Mouse (Mus musculus): ENCODE results near the gene Sez6l2. TPM values are rescaled to one million over a fixed set of nuclear protein-coding genes. Genes with fewer than 3 reads are reported as not detected.

Gene Sez6l2
- polyA plus RNA-seq, 1 experiment from 2014 or later: 2.5 TPM

- Histone ChIP-seq H3K4me2 (no peak overlapping the region), H3K27me3 (no peaks in the 10 kb centered on the region), H3K4me3 (replicated peaks) (no peak overlapping the region), H3K36me3 (peaks cover 17% of the 10 kb centered on the region), H3K9me3 (replicated peaks) (no peaks in the 10 kb centered on the region), H3K27ac (no peak overlapping the region), H3K9ac (no peak overlapping the region), H3K4me1 (0 out of 2 replicates have a peak, but pooled peaks cover 2% of the 10 kb centered on the region)
- no peak for ATAC-seq (replicated peaks; ENCODE audit: low FRiP score)
- WGBS: 22% methylated on average over 10 of the region's 10 CpGs
Observed at GRCm38 (mm10) chr7:126984667-126985444, 34.5 kb downstream of the Sez6l2 start.

- Histone ChIP-seq H3K27ac (no peak overlapping the region), H3K9ac (no peak overlapping the region), H3K27me3 (no peaks in the 10 kb centered on the region), H3K4me1 (0 out of 2 replicates have a peak, but pooled peaks cover 2% of the 10 kb centered on the region), H3K4me2 (no peak overlapping the region), H3K9me3 (replicated peaks) (no peaks in the 10 kb centered on the region), H3K36me3 (peaks cover 3% of the 10 kb centered on the region), H3K4me3 (replicated peaks) (no peak overlapping the region)
- ATAC-seq (replicated peaks; ENCODE audit: low FRiP score): peak; percentile 66
- WGBS: 39% methylated on average over 9 of the region's 9 CpGs
Observed at GRCm38 (mm10) chr7:126986319-126986718, 36.0 kb downstream of the Sez6l2 start.

GRCm38 (mm10) chr7:126988816-126989215, 38.5 kb downstream of the Sez6l2 start:
- WGBS: 74% methylated on average over 8 of the region's 8 CpGs

GRCm38 (mm10) chr7:126996449-126996848, 46.1 kb downstream of the Sez6l2 start:
- peaks cover 9% of the 10 kb centered on the region; the same call in 1 of the 2 replicates for H3K36me3 ChIP-seq
- H3K4me2 ChIP-seq: no peak overlapping the region
- H3K4me3 ChIP-seq (replicated peaks): no peak overlapping the region
- H3K9ac ChIP-seq: no peak overlapping the region
- ATAC-seq (replicated peaks; ENCODE audit: low FRiP score): no peak
- 0 out of 2 replicates have a peak, but pooled peaks cover 5% of the 10 kb centered on the region for H3K9me3 ChIP-seq (replicated peaks)
- 82% methylated on average over 4 of the region's 4 CpGs for WGBS
- no peaks in the 10 kb centered on the region for H3K27me3 ChIP-seq
- H3K27ac ChIP-seq: no peak overlapping the region
- H3K4me1 ChIP-seq: 0 out of 2 replicates have a peak, but pooled peaks cover 4% of the 10 kb centered on the region

More at GRCm38 (mm10) chr7:126988816-126989215, 38.5 kb downstream of the Sez6l2 start:
- no peak overlapping the region for H3K4me3 ChIP-seq (replicated peaks)
- no peak overlapping the region for H3K9ac ChIP-seq
- H3K27me3 ChIP-seq: no peaks in the 10 kb centered on the region
- H3K4me1 ChIP-seq: 0 out of 2 replicates have a peak, but pooled peaks cover 6% of the 10 kb centered on the region
- no peak overlapping the region for H3K4me2 ChIP-seq
- H3K27ac ChIP-seq: no peak overlapping the region
- H3K9me3 ChIP-seq (replicated peaks): no peaks in the 10 kb centered on the region
- H3K36me3 ChIP-seq: no peaks in the 10 kb centered on the region
- ATAC-seq (replicated peaks; ENCODE audit: low FRiP score): no peak

- no peak for ATAC-seq (replicated peaks; ENCODE audit: low FRiP score)
- H3K9ac ChIP-seq: no peak overlapping the region
- WGBS: 76% methylated on average over 10 of the region's 10 CpGs
- H3K4me2 ChIP-seq: no peak overlapping the region
- H3K9me3 ChIP-seq (replicated peaks): 0 out of 2 replicates have a peak, but pooled peaks cover 5% of the 10 kb centered on the region
- no peak overlapping the region for H3K27ac ChIP-seq
- peaks cover 9% of the 10 kb centered on the region; the same call in 1 of the 2 replicates for H3K36me3 ChIP-seq
- no peak overlapping the region for H3K4me3 ChIP-seq (replicated peaks)
- no peaks in the 10 kb centered on the region for H3K4me1 ChIP-seq
- no peaks in the 10 kb centered on the region for H3K27me3 ChIP-seq
Observed at GRCm38 (mm10) chr7:126999568-126999967, 49.2 kb downstream of the Sez6l2 start.

- no peak overlapping the region for H3K27ac ChIP-seq
Observed at GRCm38 (mm10) chr7:127003620-127004019, 53.3 kb downstream of the Sez6l2 start.

GRCm38 (mm10) chr7:127004122-127004875, 53.9 kb downstream of the Sez6l2 start:
- no peak overlapping the region for H3K27ac ChIP-seq
- no peak for ATAC-seq (replicated peaks; ENCODE audit: low FRiP score)
- no peak overlapping the region for H3K4me2 ChIP-seq
- no peak overlapping the region for H3K9ac ChIP-seq
- 87% methylated on average over 4 of the region's 4 CpGs for WGBS
- H3K9me3 ChIP-seq (replicated peaks): no peaks in the 10 kb centered on the region
- peaks cover 12% of the 10 kb centered on the region for H3K4me1 ChIP-seq
- no peaks in the 10 kb centered on the region for H3K27me3 ChIP-seq
- H3K4me3 ChIP-seq (replicated peaks): no peak overlapping the region
- no peaks in the 10 kb centered on the region for H3K36me3 ChIP-seq

More at GRCm38 (mm10) chr7:127003620-127004019, 53.3 kb downstream of the Sez6l2 start:
- Histone ChIP-seq H3K27me3 (no peaks in the 10 kb centered on the region), H3K36me3 (no peaks in the 10 kb centered on the region), H3K9me3 (replicated peaks) (no peaks in the 10 kb centered on the region), H3K4me3 (replicated peaks) (no peak overlapping the region), H3K4me1 (peaks cover 5% of the 10 kb centered on the region), H3K4me2 (no peak overlapping the region), H3K9ac (no peak overlapping the region)
- WGBS: 91% methylated on average over 5 of the region's 5 CpGs
- no peak for ATAC-seq (replicated peaks; ENCODE audit: low FRiP score)

- ATAC-seq (replicated peaks; ENCODE audit: low FRiP score): no peak
- Histone ChIP-seq H3K27ac (no peak overlapping the region), H3K9ac (no peak overlapping the region), H3K36me3 (peaks cover 5% of the 10 kb centered on the region), H3K4me3 (replicated peaks) (no peak overlapping the region), H3K27me3 (no peaks in the 10 kb centered on the region), H3K9me3 (replicated peaks) (no peaks in the 10 kb centered on the region), H3K4me2 (no peak overlapping the region), H3K4me1 (peaks cover 20% of the 10 kb centered on the region)
- 85% methylated on average over 6 of the region's 6 CpGs for WGBS
Observed at GRCm38 (mm10) chr7:127007313-127008024, 57.1 kb downstream of the Sez6l2 start.

- H3K4me2 ChIP-seq: no peak overlapping the region; the same call in 1 of the 2 replicates
Observed at GRCm38 (mm10) chr7:127008239-127009019, 58.1 kb downstream of the Sez6l2 start.

GRCm38 (mm10) chr7:127009307-127010085, 59.1 kb downstream of the Sez6l2 start:
- Histone ChIP-seq H3K9ac (no peak overlapping the region), H3K4me2 (no peak overlapping the region)
- no peak for ATAC-seq (replicated peaks; ENCODE audit: low FRiP score)

More at GRCm38 (mm10) chr7:127008239-127009019, 58.1 kb downstream of the Sez6l2 start:
- Histone ChIP-seq H3K9me3 (replicated peaks) (no peaks in the 10 kb centered on the region), H3K27ac (peak overlapping the region; percentile 89), H3K27me3 (no peaks in the 10 kb centered on the region), H3K36me3 (peaks cover 15% of the 10 kb centered on the region), H3K9ac (peak overlapping the region; percentile 37; the same call in 1 of the 2 replicates), H3K4me3 (replicated peaks) (no peak overlapping the region), H3K4me1 (peaks cover 25% of the 10 kb centered on the region)
- peak; percentile 87 for ATAC-seq (replicated peaks; ENCODE audit: low FRiP score)
- WGBS: 43% methylated on average over 9 of the region's 9 CpGs

More at GRCm38 (mm10) chr7:127009307-127010085, 59.1 kb downstream of the Sez6l2 start:
- Histone ChIP-seq H3K4me3 (replicated peaks) (no peak overlapping the region), H3K27me3 (no peaks in the 10 kb centered on the region), H3K9me3 (replicated peaks) (no peaks in the 10 kb centered on the region), H3K36me3 (peaks cover 18% of the 10 kb centered on the region), H3K27ac (peak overlapping the region; percentile 89), H3K4me1 (peaks cover 36% of the 10 kb centered on the region)
- WGBS: 76% methylated on average over 17 of the region's 17 CpGs

Data from kidney, embryonic 15.5 days (tissue).